Mouse (Mus musculus) adrenal gland, postnatal 14 days (tissue): ENCODE results near the gene Maip1. TPM values are rescaled to one million over a fixed set of nuclear protein-coding genes. Genes with fewer than 3 reads are reported as not detected.

Experiments
- DNase-seq: peaks from one replicate; pipeline ENCODE4 v3.0.0; 2021; ENCODE audit warnings: mixed read lengths
- total RNA-seq: library from RNA; stranded (reverse); gene quantifications from 2 replicates; pipeline ENCODE4 v1.2.3, GENCODE M21; 2021

Gene Maip1
- total RNA-seq, 1 experiment from 2014 or later: 13.3 TPM

GRCm38 (mm10) chr1:57428368-57429308 lies 22.5 kb downstream of the Maip1 start:
- peak; percentile 89 for DNase-seq

GRCm38 (mm10) chr1:57429786-57430483 lies 23.8 kb downstream of the Maip1 start:
- peak; percentile 22 for DNase-seq

- no peak for DNase-seq
Observed at GRCm38 (mm10) chr1:57433141-57433540, 27.0 kb downstream of the Maip1 start.

- DNase-seq: peak; percentile 58
Observed at GRCm38 (mm10) chr1:57436408-57436807, 30.3 kb downstream of the Maip1 start.

DNA sequence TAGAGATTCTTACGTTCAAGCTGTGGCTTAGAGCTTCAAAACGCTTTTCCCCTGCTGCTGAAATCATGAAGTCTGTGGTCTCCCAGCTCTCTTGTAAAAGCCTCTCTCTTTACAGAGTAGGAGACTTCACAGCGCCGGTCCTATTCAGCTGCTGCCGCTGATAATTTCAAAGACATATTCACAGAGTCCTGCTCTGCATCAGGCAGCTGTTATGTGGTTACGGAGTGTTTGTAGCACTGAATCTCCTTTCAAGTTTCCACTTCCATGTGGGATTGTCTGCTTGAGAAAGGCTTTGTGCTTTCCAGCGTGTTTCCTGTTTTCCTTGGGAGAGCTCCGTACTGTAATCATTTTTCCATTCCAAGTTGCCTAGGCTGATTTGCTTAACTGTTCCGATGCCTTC lies 30.8 kb downstream of the Maip1 start:
- DNase-seq: no peak

- no peak for DNase-seq
Observed at GRCm38 (mm10) chr1:57439026-57439425, 32.9 kb downstream of the Maip1 start.

DNA sequence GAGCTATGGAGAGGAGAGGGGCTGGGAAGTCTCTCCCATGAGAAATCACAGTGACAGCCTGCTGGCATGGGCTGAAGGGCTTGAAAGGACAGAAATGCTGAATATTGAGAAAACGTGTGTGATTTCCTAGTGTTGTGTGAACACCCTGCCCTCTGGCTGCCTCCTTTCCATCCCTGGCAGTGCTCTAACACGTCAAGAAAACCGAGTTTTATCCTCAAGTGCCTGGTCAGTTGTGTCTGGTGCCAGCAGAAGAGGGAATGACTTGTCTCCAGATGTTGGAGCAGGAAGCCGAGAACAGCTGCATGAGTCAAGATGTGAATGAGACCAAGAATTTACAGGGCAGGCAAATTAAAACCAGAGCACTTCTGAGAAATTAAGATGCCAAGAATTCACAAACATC lies 34.6 kb downstream of the Maip1 start:
- no peak for DNase-seq

GRCm38 (mm10) chr1:57445679-57446078 lies 39.6 kb downstream of the Maip1 start:
- DNase-seq: no peak

- DNase-seq: no peak
Observed at GRCm38 (mm10) chr1:57450241-57450640, 44.1 kb downstream of the Maip1 start.

DNA sequence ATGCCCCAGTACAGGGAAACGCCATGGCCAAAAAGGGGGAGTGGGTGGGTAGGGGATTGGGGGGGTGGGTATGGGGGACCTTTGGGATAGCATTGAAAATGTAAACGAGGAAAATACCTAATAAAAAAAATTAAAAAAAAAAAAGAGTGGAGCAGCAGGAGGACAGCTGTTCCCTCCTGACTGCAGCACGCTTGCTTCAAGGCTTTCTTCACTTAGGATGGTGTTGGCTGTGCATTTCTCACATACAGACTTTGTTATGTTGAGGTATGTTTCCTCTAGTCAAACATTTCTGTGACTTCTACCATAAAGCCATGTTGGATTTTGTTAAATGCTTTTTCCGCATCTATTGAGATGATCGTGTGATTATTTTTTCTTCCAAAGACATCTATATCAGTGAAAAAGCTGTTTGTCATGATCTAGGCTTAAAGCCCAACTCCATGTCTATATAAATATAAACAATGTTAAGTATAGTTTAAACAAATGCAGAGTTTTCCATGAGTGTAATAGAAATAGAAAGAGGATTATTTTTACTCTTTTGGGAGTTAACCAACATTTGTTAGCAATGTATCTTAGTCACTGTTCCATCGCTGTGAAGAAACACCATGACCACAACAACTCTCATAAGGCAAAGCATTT lies 54.3 kb downstream of the Maip1 start:
- DNase-seq: no peak

Other genes with a start within 250 kb of the Maip1 start
- gene 1700066M21Rik, start 28.7 kb upstream of the Maip1 start, total RNA-seq: 6.2 and 6.6 TPM in 2 replicates
- gene Tyw5, start 773 bp downstream of the Maip1 start, total RNA-seq: 12.5 and 16.2 TPM in 2 replicates